Mouse (Mus musculus) brain, embryonic 18.5 days (tissue): ENCODE measurements around the gene Mex3a.

Experiments used
- DNase-seq: peaks from one replicate; pipeline ENCODE4 v3.0.0-alpha.2; 2012; ENCODE audit warnings: low read depth, low spot score

Mex3a gene

DNA sequence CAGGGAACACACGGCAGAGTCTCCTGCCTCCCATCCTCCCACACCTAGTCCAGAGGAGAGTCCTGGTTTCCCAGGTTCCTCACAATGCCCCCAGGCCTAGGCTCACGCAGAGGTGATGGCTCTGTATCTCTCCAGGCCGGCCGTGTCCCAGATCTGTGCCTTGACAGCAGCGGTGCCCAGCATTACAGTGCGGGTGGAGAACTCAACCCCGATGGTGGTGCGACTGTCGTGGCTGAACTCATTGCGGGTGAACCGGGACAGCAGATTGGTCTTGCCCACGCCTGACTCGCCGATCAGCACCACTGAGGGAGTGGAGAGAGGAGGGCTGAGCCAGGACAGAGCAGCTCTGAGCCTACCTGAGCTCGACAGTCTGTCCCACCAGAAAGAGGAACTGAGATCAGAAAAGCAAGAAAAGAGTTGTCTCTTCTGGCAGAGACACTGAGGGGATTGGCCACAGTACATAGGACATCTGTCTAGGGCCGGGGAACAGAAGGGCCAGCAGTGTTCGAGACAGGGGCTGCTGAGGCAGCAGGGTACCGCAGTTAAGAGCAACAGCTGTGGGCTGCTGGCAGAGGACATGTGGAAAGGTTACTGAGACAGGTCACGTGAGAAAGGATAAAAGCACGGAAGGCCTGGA, 12.9 kb downstream of the Mex3a start:
- DNase-seq: no peak

GRCm38 (mm10) chr3:88546674-88547418, 14.7 kb downstream of the Mex3a start:
- no peak for DNase-seq

GRCm38 (mm10) chr3:88548180-88548917, 16.2 kb downstream of the Mex3a start, which contains the start of gene Rab25:
Gene Rab25, minus strand, starts transcription at chr3:88548300.
- no peak for DNase-seq

DNA sequence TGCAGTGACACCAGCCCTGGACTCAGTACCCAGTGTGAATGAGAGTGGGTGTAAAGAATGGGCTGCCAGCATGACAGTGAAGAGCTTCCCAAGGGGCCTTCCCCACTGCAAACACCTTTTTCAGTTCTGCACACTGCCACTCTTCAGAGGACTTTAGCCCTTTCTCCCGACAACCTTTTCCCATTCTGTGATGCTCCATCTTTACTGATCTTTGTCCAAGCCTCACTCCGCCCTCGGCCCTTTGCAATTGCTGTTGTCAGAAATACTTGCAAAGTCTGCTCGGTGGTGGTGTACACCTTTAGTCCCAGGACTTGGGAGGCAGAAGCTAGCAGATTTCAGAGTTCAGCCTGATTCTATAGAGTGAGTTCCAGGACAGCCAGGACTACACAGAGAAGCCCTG, 19.4 kb downstream of the Mex3a start:
- DNase-seq: no peak

DNA sequence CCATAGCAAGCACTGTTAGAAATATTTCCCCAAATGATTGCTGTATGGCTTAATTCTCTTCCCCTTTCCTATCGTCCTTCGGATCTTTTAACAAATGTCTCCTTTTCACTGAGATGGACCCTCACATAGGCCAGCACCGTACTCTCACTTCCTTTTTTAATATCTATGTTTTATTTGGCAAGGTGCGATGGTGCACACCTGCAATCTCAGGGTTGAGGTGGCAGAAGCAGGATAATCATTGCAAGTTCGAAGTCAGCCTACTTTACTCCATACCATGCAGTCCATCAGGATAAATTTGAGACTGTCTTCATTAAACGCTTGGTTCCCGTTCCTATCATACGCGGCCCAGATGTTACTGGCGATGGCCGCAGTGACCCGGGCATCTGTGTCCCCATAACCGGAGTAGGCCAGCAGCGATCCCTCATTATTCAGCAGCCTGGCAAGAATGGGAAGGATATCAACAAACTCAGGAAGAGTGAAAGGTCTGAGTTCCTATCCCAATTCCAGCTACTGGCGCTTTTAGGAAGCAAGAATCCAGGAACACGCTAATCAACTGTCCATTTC, 20.0 kb downstream of the Mex3a start:
- DNase-seq: no peak

DNA sequence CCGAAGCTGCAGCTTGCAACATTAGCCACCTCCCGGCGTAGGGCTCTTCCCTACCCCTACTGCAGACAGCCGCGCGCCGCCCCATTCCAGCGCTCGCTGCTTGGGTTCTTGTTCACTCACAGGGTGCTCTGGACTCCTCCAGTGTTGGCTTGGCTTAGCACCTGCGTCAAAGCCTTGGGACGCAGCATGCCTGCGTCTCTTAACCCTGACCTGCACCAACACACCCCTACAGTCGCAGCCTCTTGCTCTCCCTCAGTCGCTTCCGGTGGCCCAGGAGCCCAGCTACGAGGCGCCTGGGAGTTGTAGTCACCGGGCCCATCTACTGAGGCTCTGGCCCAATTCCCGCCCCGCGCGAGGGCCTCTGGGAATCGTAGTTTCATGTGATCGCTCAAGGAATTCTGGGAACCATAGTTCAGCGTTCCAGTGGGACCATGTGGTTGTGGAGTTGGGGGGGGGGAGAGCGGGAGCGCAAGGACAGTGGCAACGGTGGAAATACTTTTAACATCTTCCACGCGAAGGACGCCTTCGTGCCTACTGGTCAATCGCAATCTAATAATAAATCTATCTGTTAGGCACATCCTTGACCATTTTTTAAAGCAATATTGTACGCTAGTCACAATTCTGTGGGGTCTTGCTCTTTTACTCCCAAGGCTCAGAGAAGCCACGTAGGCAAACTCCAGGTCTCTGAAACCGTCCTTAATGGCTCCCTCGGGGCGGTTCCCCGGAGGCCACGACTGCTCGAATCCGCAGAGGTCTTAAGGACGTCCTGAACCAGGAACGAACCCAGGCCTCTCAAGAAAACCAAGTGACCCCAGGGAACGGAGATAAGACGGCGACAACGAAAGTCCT, 20.7 kb downstream of the Mex3a start, which contains the start of gene Lamtor2:
TSS of gene Lamtor2 (minus strand) at position 399 of the 849 bp plus-strand sequence.
- peak; percentile 96 for DNase-seq

DNA sequence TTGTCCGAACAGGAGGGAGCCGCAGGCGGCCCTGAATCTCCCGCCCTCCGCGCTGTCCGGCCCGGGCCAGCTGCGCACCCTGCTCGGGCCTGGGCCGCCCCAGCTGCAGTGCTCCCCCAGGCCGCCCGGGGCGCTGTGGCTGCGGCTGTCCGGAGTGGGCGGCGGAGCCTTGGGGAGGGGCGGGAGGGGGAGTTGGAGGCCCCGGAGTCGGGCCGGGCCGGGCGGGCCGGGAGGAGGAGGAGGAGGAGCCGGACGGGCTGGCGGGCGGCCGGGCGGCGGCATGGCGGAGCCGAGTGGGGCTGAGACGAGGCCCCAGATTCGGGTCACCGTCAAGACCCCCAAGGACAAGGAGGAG, 21.3 kb downstream of the Mex3a start, which contains the start of gene Ubqln4:
TSS of gene Ubqln4 (plus strand) at position 234 of the 355 bp plus-strand sequence.
- no peak for DNase-seq

- DNase-seq: no peak
Observed at GRCm38 (mm10) chr3:88553880-88554586, 21.8 kb downstream of the Mex3a start.

- no peak for DNase-seq
Observed at GRCm38 (mm10) chr3:88555069-88555605, 22.9 kb downstream of the Mex3a start.

DNA sequence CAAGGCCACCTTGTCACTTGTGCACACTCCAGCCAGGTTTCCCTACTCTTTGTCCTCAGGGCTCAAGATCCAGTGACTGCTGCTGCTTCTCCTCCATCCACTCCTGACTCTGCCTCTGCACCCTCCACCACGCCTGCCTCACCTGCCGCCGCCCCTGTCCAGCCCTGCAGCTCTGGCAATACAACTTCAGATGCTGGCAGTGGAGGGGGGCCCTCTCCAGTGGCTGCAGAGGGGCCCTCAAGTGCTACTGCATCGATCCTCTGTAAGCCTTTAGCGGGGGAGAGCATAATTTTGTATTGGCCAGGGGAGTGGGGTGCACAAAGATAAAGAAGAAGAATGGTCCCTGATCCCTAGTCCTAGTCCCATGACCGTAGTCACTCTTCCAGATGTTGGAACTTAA, 23.5 kb downstream of the Mex3a start:
- no peak for DNase-seq

DNA sequence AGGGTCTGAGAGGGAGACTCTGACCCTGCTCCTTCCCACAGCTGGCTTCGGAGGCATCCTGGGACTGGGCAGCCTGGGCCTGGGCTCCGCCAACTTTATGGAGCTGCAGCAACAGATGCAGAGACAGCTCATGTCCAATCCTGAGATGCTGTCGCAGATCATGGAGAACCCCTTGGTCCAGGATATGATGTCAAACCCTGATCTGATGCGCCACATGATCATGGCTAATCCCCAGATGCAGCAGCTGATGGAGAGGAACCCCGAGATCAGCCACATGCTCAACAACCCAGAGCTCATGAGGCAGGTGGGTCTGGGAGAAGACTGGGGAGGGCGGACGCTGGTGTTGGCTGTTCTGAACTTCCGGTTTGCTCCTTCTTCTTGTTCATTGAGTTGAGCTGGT, 24.4 kb downstream of the Mex3a start:
- DNase-seq: no peak

GRCm38 (mm10) chr3:88559596-88559995, 27.4 kb downstream of the Mex3a start:
- DNase-seq: no peak

DNA sequence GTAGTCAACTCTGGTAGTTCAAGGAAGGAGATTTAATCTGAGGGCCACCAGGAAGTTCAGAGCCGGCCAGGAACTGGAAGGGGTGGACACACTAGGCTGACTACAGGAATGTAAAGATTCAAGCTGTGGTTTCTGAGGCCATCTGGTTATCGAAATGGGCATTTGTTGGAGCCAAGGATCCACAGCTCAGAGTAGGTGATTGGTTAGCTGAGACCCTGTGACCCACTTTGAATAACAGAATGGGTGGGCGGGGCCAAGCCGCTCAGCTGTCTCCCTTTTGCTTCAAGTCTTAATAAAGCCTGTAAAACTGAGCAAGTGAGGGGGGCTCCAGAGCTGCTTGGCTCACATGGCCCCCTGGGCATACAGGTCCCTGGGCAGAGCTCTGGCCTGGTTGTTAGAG, 29.8 kb downstream of the Mex3a start:
- DNase-seq: no peak

- DNase-seq: no peak
Observed at GRCm38 (mm10) chr3:88563442-88563841, 31.2 kb downstream of the Mex3a start.

- no peak for DNase-seq
Observed at GRCm38 (mm10) chr3:88563966-88564365, 31.8 kb downstream of the Mex3a start.

DNA sequence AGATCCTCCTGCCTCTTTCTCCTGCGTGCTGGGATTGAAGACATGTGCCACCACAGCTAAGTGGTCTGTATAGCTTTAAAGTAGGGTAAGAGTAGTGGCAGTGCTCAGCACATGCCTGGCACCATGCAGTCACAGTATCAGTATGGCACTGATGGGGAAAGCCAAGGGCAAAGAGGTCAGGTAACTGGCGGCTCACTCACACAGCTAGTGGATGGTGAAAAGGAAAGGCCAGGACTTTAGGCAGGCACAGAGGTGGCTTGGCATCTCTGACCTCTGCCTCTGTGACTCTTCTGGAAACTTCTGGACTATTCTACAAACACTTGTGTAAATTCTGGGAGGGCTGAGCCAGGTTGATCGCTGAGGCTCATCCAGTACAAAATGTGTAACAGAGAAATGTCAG, 33.9 kb downstream of the Mex3a start:
- no peak for DNase-seq

DNA sequence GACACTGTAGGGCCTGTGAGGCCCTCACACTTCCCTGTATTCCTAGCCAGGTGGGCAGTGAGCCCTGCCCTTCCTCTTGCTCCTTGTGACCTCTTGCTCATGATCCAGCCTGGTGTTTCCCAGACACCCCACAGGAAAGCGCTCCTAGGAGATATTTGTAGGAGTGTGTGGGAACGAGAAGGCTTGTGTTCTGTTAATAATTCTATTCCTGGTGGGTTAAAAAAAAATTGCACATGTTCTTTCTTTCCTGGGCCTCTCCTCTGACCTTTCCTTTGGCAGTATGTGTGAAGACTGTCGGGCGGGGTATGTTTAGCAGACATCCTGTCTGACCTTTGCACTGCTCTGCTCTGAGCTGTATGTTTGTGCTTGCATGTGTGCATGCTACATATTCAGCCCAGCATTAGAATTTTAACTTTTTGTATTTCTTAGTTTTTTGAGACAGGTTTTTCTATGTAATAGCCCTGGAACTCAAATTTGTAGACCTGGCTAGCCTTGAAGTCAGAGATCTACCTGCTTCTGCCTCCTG, 34.4 kb downstream of the Mex3a start:
- no peak for DNase-seq

GRCm38 (mm10) chr3:88567892-88568291, 35.7 kb downstream of the Mex3a start:
- no peak for DNase-seq

GRCm38 (mm10) chr3:88568615-88569014, 36.4 kb downstream of the Mex3a start:
- DNase-seq: no peak

DNA sequence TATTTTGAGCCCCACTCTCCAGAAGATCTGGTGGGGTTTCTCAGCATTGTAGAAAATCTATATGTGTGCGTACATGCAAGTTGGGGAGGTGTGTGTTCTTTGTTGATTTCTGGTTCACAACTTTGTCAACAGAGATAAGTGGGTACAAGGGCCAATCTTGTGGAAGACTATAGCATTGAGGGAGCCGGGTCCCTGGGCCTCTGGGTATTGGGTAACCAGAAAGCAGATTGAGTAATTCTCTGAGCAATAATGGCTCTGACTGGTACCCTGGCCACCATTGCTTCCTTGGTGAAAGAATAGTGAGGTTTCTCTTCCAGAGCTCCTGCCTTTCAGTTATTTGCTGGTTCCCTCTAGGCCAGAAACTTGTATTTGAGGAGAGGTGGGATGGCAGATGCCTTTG, 36.9 kb downstream of the Mex3a start:
- no peak for DNase-seq
